Mouse (Mus musculus) forebrain, embryonic 11.5 days (tissue): ENCODE results near the gene Mynn. TPM values are rescaled to one million over a fixed set of nuclear protein-coding genes. Genes with fewer than 3 reads are reported as not detected.

Source experiments
- ATAC-seq: fragments of 200-750 bp; cut with Nextera tagmentation; replicated peaks from 2 replicates; pipeline ENCODE4 v1.8.0; 2017; ENCODE audit warnings: moderate TSS enrichment; ENCODE audit not compliant: low FRiP score
- DNase-seq: peaks from one replicate; pipeline ENCODE4 v3.0.0-alpha.2; 2017; ENCODE audit warnings: low spot score
- H3K27ac ChIP-seq: fragments of 300-500 bp; sonication (generic); 2 replicates; pipeline ENCODE4 v1.5.1; 2014; ENCODE audit warnings: low read depth, low read length
- H3K27me3 ChIP-seq: fragments of 300-500 bp; sonication (generic); 2 replicates; pipeline ENCODE4 v1.6.1; 2014; ENCODE audit warnings: mild to moderate bottlenecking, low read length, mixed read lengths; ENCODE audit not compliant: control insufficient read depth, insufficient read depth
- H3K36me3 ChIP-seq: fragments of 300-500 bp; sonication (generic); 2 replicates; pipeline ENCODE4 v1.6.1; 2014; ENCODE audit warnings: mild to moderate bottlenecking, low read length, moderate library complexity, mixed read lengths; ENCODE audit not compliant: control insufficient read depth, insufficient read depth
- H3K4me1 ChIP-seq: fragments of 300-500 bp; sonication (generic); replicated peaks from 2 replicates; pipeline ENCODE4 v1.6.1; 2014; ENCODE audit warnings: low read length, mixed read lengths; ENCODE audit not compliant: control insufficient read depth, insufficient read depth
- H3K4me2 ChIP-seq: fragments of 300-500 bp; sonication (generic); 2 replicates; pipeline ENCODE4 v1.6.1; 2014; ENCODE audit warnings: low read depth, mild to moderate bottlenecking, low read length, moderate library complexity, mixed read lengths; ENCODE audit not compliant: severe bottlenecking
- H3K4me3 ChIP-seq: fragments of 300-500 bp; sonication (generic); 2 replicates; pipeline ENCODE4 v1.5.1; 2014; ENCODE audit warnings: low read depth, low read length
- H3K9ac ChIP-seq: fragments of 300-500 bp; sonication (generic); 2 replicates; pipeline ENCODE4 v1.6.1; 2014; ENCODE audit warnings: low read length
- H3K9me3 ChIP-seq: fragments of 300-500 bp; sonication (generic); 2 replicates; pipeline ENCODE4 v1.6.1; 2016; ENCODE audit warnings: low read length, mixed read lengths; ENCODE audit not compliant: control insufficient read depth
- WGBS: fragments of 180-500 bp; shearing (Covaris S2); extraction: QIAGEN DNeasy Blood & Tissue Kit; methylation state at CpG from one replicate; pipeline ENCODE4 v1.1.7; 2014; 5-methylcytosine and 5-hydroxymethylcytosine counted together
- polyA plus RNA-seq: library from polyadenylated mRNA; unstranded; fragments of >200 nt; fragmentation: Nextera tagmentation; extraction: Ambion mirVana; gene quantifications from 2 replicates; pipeline ENCODE4 v1.2.1, GENCODE M21; 2014

The Mynn gene
- polyA plus RNA-seq, 1 experiment from 2014 or later, result 36.4 TPM

DNA sequence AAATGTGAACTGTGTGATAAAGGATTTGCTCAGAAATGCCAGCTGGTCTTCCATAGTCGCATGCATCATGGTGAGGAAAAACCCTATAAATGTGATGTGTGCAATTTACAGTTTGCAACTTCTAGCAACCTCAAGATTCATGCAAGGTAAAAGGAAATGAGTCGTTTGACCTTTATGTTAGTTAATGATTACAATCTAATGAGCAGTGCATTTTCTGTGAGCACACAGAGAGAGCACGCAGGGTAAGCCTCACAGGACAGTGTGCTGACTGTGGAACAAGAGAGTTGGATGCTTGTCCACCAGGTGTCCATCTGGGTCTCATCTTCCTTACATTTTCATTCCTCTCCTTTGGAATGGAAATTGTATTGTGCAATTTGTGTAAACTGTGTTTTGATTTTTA is 7.1 kb downstream of the Mynn start:
- DNase-seq (no peak), ATAC-seq (no peak)
- no peaks in the 10 kb centered on the region for H3K27me3 ChIP-seq
- H3K9me3 ChIP-seq, result no peaks in the 10 kb centered on the region
- H3K4me2 ChIP-seq, result no peak overlapping the region
- peaks cover 6% of the 10 kb centered on the region for H3K36me3 ChIP-seq
- H3K4me3 ChIP-seq, result no peak overlapping the region
- no peak overlapping the region for H3K9ac ChIP-seq
- WGBS, result 91% methylated on average over 3 of the region's 3 CpGs
- H3K27ac ChIP-seq, result no peak overlapping the region
- H3K4me1 ChIP-seq, result no peaks in the 10 kb centered on the region

DNA sequence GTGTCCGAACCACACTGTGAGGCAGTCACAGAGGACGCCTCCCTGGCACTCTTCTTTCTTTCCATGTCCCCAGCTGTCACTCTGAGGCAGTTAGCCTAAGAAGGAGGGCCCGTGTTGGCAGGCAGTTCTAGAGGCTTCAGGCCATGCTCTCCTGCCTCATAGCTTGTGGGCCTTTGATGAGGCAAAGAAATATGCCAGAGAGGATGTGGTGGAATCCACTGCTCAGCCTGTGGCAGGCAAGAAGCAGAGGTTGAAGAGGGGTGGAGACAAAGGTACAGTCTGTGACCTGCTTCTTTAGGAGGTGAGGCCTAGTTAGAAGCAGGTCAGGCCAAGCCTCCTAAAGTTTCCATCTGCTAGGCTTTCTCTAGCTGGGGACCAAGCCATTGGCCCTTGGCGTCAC is 9.1 kb downstream of the Mynn start:
- no peak overlapping the region for H3K4me2 ChIP-seq
- WGBS, result 92% methylated on average over 4 of the region's 4 CpGs
- no peak overlapping the region for H3K9ac ChIP-seq
- DNase-seq (no peak), ATAC-seq (no peak)
- no peaks in the 10 kb centered on the region for H3K4me1 ChIP-seq
- H3K36me3 ChIP-seq, result peaks cover 6% of the 10 kb centered on the region
- H3K9me3 ChIP-seq, result no peaks in the 10 kb centered on the region
- no peak overlapping the region for H3K4me3 ChIP-seq
- no peak overlapping the region for H3K27ac ChIP-seq
- no peaks in the 10 kb centered on the region for H3K27me3 ChIP-seq

DNA sequence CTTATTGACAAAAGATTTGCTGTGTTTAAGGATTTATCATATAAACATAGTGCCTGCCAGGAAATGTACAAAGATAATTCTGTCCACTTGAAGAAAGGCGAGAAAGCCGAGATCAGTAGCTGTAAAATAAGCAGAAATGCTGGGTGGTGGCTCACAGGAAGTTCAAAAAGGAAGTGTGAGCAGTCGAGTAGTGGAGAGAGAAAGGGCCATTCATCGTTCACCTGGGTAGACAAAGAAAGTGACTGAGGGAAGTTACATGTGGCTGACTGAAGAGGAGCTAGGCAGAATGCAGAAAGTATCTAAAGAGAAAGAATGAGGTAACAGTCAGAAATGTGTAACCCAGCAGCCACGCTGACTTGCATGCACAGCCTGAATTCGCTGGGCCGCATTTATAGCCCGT is 18.3 kb downstream of the Mynn start:
- Histone ChIP-seq H3K4me1 (no peaks in the 10 kb centered on the region), H3K27ac (no peak overlapping the region), H3K4me2 (no peak overlapping the region), H3K4me3 (no peak overlapping the region), H3K27me3 (no peaks in the 10 kb centered on the region), H3K9me3 (no peaks in the 10 kb centered on the region), H3K36me3 (peaks cover 2% of the 10 kb centered on the region; the same call in 1 of the 2 replicates), H3K9ac (no peak overlapping the region)
- 87% methylated on average over 8 of the region's 8 CpGs for WGBS
- DNase-seq (no peak), ATAC-seq (no peak)

DNA sequence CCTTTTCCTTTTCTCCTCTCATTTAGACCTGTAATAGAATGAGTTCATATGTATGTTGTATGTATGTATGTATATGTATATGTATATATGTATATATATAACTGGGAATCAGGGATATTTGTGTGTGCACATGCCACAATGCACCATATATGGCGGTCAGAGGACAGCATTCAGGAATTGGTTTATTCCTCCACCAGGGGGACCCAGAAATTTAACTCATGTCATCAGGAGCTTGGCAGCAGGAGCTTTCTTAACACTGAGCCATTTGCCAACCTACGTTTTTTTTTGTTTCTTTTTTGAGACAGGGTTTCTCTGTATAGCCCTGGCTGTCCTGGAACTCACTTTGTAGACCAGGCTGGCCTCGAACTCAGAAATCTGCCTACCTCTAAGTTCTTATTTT is 31.8 kb downstream of the Mynn start:
- 62% methylated on average over 3 of the region's 3 CpGs for WGBS
- H3K36me3 ChIP-seq, result no peaks in the 10 kb centered on the region
- no peaks in the 10 kb centered on the region for H3K4me1 ChIP-seq
- ATAC-seq (no peak), DNase-seq (no peak)
- no peaks in the 10 kb centered on the region for H3K27me3 ChIP-seq
- H3K4me2 ChIP-seq, result no peak overlapping the region
- H3K4me3 ChIP-seq, result no peak overlapping the region
- no peaks in the 10 kb centered on the region for H3K9me3 ChIP-seq
- H3K27ac ChIP-seq, result no peak overlapping the region
- no peak overlapping the region for H3K9ac ChIP-seq

DNA sequence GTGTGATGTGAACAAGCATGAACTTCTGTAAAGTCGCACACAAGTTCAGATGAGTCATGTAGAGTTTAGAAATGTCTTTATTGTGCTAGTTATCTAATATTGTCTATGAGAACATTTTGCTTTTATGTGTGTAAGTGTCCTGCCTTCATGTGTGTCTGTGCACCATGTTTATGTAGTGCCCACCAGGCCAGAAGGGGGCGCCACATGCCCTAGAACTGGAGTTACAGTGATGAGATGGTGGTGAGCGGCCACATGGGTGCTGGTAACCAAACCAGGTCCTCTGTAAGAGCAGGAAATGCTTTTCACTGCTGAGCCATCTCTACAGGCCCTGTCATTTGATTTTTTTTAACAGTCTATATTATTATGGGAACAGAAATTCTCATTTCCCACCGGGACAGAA is 33.8 kb downstream of the Mynn start:
- H3K27me3 ChIP-seq, result no peaks in the 10 kb centered on the region
- H3K36me3 ChIP-seq, result no peaks in the 10 kb centered on the region
- H3K9ac ChIP-seq, result no peak overlapping the region
- DNase-seq, result no peak
- no peak for ATAC-seq
- no peaks in the 10 kb centered on the region for H3K9me3 ChIP-seq
- WGBS, result 76% methylated on average over 4 of the region's 4 CpGs
- no peak overlapping the region for H3K4me3 ChIP-seq
- H3K4me1 ChIP-seq, result no peaks in the 10 kb centered on the region
- no peak overlapping the region for H3K27ac ChIP-seq
- H3K4me2 ChIP-seq, result no peak overlapping the region

DNA sequence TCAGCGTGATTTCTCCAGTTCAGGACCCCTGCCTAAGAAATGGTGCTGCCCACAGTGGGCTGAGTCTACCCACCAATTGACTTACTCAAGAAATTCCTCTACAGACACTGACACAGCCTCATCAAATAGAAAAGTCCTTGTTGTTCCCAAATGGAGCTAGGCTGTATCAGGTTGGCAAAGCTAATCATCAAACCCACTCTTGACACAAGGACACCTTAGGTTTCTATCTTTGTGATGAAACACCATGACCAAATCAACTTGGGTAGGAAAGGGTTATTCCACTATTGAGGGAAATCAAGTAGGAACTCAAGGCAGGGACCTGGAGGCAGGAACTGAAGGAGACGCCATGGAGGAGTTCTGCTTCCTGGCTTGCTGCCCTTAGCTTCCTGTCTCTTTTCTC is 42.3 kb downstream of the Mynn start, which contains the start of gene Lrriq4:
Lrriq4 (plus strand) TSS at position 301 of the 400 bp plus-strand sequence.
- ATAC-seq (no peak), DNase-seq (no peak)
- peaks cover 4% of the 10 kb centered on the region; the same call in 1 of the 2 replicates for H3K4me1 ChIP-seq
- no peaks in the 10 kb centered on the region for H3K36me3 ChIP-seq
- no peak within 1 kb of the TSS for H3K4me3 ChIP-seq
- 79% methylated on average over 2 of the region's 2 CpGs for WGBS
- H3K9me3 ChIP-seq, result no peaks in the 10 kb centered on the region
- H3K27ac ChIP-seq, result no peak within 1 kb of the TSS
- no peak within 1 kb of the TSS for H3K9ac ChIP-seq
- no peak within 1 kb of the TSS for H3K4me2 ChIP-seq
- peaks cover 4% of the 10 kb centered on the region for H3K27me3 ChIP-seq

DNA sequence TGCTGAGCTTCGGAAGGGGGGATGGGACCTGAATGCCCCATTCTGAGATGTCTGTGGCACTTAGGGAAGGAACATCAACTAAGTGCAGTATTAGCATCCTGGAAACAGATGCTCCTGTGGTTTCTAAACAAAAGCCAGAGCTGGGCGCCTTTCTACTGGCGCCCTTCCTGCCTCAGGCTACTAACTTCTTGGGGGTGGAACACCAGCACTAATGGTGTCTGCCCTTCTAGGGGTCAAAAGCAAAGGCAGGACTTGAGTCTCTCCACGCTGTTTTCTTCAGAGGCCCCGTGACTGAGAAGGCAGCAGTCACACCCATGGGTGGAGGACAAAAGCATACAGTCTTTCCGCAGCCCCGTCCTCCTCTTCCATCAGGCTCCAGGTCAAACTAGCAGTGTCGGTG is 44.9 kb downstream of the Mynn start:
- H3K27ac ChIP-seq, result no peak overlapping the region
- no peaks in the 10 kb centered on the region for H3K9me3 ChIP-seq
- H3K36me3 ChIP-seq, result no peaks in the 10 kb centered on the region
- no peak overlapping the region for H3K4me2 ChIP-seq
- H3K9ac ChIP-seq, result no peak overlapping the region
- WGBS, result 40% methylated on average over 8 of the region's 8 CpGs
- ATAC-seq (no peak), DNase-seq (no peak)
- peaks cover 15% of the 10 kb centered on the region; the same call in 1 of the 2 replicates for H3K4me1 ChIP-seq
- H3K4me3 ChIP-seq, result no peak overlapping the region
- peaks cover 20% of the 10 kb centered on the region for H3K27me3 ChIP-seq

DNA sequence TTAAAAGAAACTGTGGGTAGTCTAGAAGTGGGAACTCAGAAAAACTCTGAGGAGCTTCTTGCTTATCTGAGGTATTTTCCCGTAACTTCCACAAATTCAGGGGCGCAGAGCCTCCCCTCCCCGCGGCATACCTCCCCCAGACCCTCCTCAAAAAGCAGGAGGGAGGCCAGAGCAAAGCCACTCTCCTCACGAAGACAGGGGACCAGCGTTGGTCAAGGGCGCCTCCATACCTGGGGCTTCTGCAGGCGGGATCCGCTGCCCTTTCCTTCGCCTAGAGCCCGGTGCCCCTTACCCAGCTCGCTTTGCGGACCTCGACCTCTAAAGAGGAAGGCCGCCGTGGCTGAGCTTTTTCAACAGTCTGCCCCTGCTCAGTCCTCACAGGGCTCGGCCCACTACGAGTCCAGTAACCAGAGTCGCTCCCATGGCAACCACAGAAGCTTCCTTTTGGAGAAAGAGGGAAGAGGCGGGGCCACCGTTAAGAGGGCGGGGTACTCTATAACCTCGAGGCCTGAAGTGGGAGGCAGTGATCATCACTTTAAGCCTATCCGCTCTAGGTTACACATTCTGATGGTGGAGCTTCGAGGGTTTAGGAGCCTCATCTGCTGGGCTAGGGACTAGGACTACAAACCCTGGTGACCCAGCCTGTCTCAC is 45.7 kb downstream of the Mynn start, which contains the start of gene Lrrc34:
Lrrc34 (minus strand) TSS at position 430 of the 651 bp plus-strand sequence.
- peak within 1 kb of the TSS; percentile 67 for H3K4me2 ChIP-seq
- no peaks in the 10 kb centered on the region for H3K36me3 ChIP-seq
- H3K27ac ChIP-seq, result no peak within 1 kb of the TSS
- ATAC-seq (peak; percentile 91), DNase-seq (peak; percentile 80)
- H3K9me3 ChIP-seq, result no peaks in the 10 kb centered on the region
- H3K4me1 ChIP-seq, result peaks cover 15% of the 10 kb centered on the region; the same call in 1 of the 2 replicates
- peak within 1 kb of the TSS; percentile 31 for H3K4me3 ChIP-seq
- H3K27me3 ChIP-seq, result peaks cover 20% of the 10 kb centered on the region
- WGBS, result 2% methylated on average over 25 of the region's 25 CpGs
- peak within 1 kb of the TSS; percentile 50 for H3K9ac ChIP-seq

DNA sequence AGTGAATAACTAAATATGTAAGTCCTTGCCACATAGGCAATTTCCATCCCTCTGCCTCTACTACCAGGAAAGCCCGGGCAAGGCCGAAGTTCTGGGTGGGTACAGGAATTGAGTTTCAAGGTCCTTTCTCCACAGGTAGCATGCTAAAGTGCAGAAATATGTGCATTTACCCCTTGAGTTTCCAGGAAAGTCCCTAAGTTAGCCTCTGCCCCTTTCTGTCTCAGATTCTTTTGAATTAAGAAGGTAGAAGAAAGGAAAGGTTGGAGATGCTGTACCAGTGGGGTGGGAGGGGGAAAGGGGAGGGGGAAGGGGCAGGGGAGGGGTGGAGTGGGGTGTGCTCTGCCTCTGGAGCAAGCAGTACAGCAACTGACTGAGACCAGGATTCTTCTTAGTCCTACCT is 46.6 kb downstream of the Mynn start:
- Histone ChIP-seq H3K27ac (no peak overlapping the region), H3K4me2 (no peak overlapping the region), H3K36me3 (no peaks in the 10 kb centered on the region), H3K4me3 (no peak overlapping the region), H3K9ac (no peak overlapping the region), H3K4me1 (peaks cover 15% of the 10 kb centered on the region; the same call in 1 of the 2 replicates), H3K27me3 (peaks cover 20% of the 10 kb centered on the region), H3K9me3 (no peaks in the 10 kb centered on the region)
- 85% methylated on average over 2 of the region's 2 CpGs for WGBS
- ATAC-seq, result no peak
- DNase-seq, result no peak
